Mouse (Mus musculus): ENCODE results near the gene Cdkn2d. TPM values are rescaled to one million over a fixed set of nuclear protein-coding genes. Genes with fewer than 3 reads are reported as not detected.
A peak's percentile ranks its signal among the peaks of the same experiment; 100 is the strongest.
"Not testable (repeated sequence)": the region's sequence is repeated elsewhere in the genome, so short reads cannot be mapped to it uniquely, and the experiment has no call there.

Gene Cdkn2d
- total RNA-seq, 1 experiment from 2014 or later = 17.9 TPM

GRCm38 (mm10) chr9:21318792-21319191 lies 27.6 kb upstream of the Cdkn2d start:
- DNase-seq = no peak

GRCm38 (mm10) chr9:21316696-21317095 lies 25.5 kb upstream of the Cdkn2d start:
- DNase-seq = no peak

GRCm38 (mm10) chr9:21315421-21315820 lies 24.2 kb upstream of the Cdkn2d start:
- DNase-seq = no peak

GRCm38 (mm10) chr9:21314367-21315140 lies 23.3 kb upstream of the Cdkn2d start:
- no peak for DNase-seq

GRCm38 (mm10) chr9:21313394-21313793 lies 22.2 kb upstream of the Cdkn2d start:
- DNase-seq = peak; percentile 94

- no peak for DNase-seq
These were observed 20.9 kb upstream of the Cdkn2d start, which contains the start of gene Ap1m2 for GRCm38 (mm10) chr9:21312134-21312533. Gene Ap1m2, minus strand, starts transcription at chr9:21312337.

GRCm38 (mm10) chr9:21311695-21312094 lies 20.5 kb upstream of the Cdkn2d start:
- no peak for DNase-seq

GRCm38 (mm10) chr9:21309150-21309741 lies 18.0 kb upstream of the Cdkn2d start:
- DNase-seq = no peak

- no peak for DNase-seq
These were observed 13.9 kb upstream of the Cdkn2d start for GRCm38 (mm10) chr9:21305065-21305464.

- DNase-seq = no peak
These were observed 7.8 kb upstream of the Cdkn2d start for GRCm38 (mm10) chr9:21299014-21299413.

- no peak for DNase-seq
These were observed 1.1 kb upstream of the Cdkn2d start for GRCm38 (mm10) chr9:21292271-21292670.

GRCm38 (mm10) chr9:21291868-21292267 lies 661 bp upstream of the Cdkn2d start:
- not testable (repeated sequence) for DNase-seq

- no peak for DNase-seq
These were observed 618 bp downstream of the Cdkn2d start for GRCm38 (mm10) chr9:21290589-21290988.

GRCm38 (mm10) chr9:21289337-21289671 lies 1.9 kb downstream of the Cdkn2d start:
- no peak for DNase-seq

- DNase-seq = peak; percentile 58
These were observed 2.5 kb downstream of the Cdkn2d start for GRCm38 (mm10) chr9:21288404-21289336.

GRCm38 (mm10) chr9:21287571-21288402 lies 3.4 kb downstream of the Cdkn2d start, which contains the start of gene Kri1:
Gene Kri1, minus strand, starts transcription at chr9:21287969.
- DNase-seq = peak; percentile 99

- DNase-seq = no peak
These were observed 4.5 kb downstream of the Cdkn2d start for GRCm38 (mm10) chr9:21286753-21287152.

GRCm38 (mm10) chr9:21283994-21284393 lies 7.2 kb downstream of the Cdkn2d start:
- no peak for DNase-seq

- no peak for DNase-seq
These were observed 7.6 kb downstream of the Cdkn2d start for GRCm38 (mm10) chr9:21283591-21283990.

- peak; percentile 63 for DNase-seq
These were observed 13.4 kb downstream of the Cdkn2d start for GRCm38 (mm10) chr9:21277776-21278175.

GRCm38 (mm10) chr9:21276307-21276706 lies 14.9 kb downstream of the Cdkn2d start:
- DNase-seq = no peak

- no peak for DNase-seq
These were observed 15.5 kb downstream of the Cdkn2d start for GRCm38 (mm10) chr9:21275727-21276126.

All from adrenal gland, postnatal 14 days (tissue).